Comparison of ENCODE assay signal across 8 mouse cellular contexts in the genomic region with DNA sequence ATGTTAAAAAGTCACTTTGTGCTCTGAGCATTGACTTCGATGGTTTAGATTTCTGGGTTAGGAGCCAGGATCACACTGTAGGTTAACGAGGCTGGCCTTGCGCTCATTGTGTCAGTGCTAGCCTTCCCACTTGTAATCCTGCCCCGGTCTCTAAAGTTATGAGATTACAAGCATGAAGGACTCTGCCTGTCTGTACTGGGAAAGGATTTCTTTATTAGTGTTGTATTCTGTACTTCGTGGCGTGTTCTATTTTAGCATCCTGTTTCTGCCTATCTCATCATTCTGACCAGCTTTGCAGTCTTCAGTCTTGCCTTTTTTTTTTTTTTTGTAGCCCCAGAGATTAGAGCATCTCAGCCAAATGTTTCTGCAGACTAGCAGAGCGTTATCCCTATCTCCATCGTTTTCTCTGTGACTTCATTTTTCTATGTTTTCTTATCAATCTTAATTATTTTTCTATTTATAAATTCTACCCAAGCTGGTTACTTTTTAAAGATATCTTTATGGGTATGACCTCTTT. TPM values are rescaled to one million over a fixed set of nuclear protein-coding genes. Genes with fewer than 3 reads are reported as not detected.
DNase-seq lines count a peak whose midpoint lies in the region; ATAC-seq and TF ChIP-seq lines count a peak whose summit lies in the region.

No protein-coding gene starts in this region.

- no peak for TF ChIP-seq CTCF in testis, adult 2 months (IDR thresholded peaks at IDR 0.05; ENCODE audit: control insufficient read depth, insufficient read depth, insufficient replicate concordance, low read depth, low read length)

- no peaks in the 10 kb centered on the region; the same call in 1 of the 2 replicates for H3K36me3 ChIP-seq in testis, adult 2 months (ENCODE audit: control insufficient read depth, insufficient read depth, low read length)
- H3K36me3 ChIP-seq in limb, embryonic 15.5 days: peaks cover 1% of the 10 kb centered on the region

- no peaks in the 10 kb centered on the region; the same call in 1 of the 2 replicates for H3K4me1 ChIP-seq in testis, adult 2 months (ENCODE audit: control insufficient read depth, insufficient read depth, low read length)
- peaks cover 27% of the 10 kb centered on the region for H3K4me1 ChIP-seq in limb, embryonic 15.5 days

- H3K27me3 ChIP-seq in testis, adult 2 months (ENCODE audit: control insufficient read depth, insufficient read depth, low read length): no peaks in the 10 kb centered on the region
- H3K27me3 ChIP-seq in limb, embryonic 15.5 days: no peaks in the 10 kb centered on the region

- H3K27ac ChIP-seq in testis, adult 2 months (ENCODE audit: control insufficient read depth, insufficient read depth, low read depth, low read length): peak overlapping the region; percentile 67
- H3K27ac ChIP-seq in limb, embryonic 15.5 days: peak overlapping the region; percentile 74; the same call in 1 of the 2 replicates

- TF ChIP-seq POLR2A in testis, adult 2 months (IDR thresholded peaks at IDR 0.05; ENCODE audit: control insufficient read depth, low read depth, low read length): no peak

- ATAC-seq in limb, embryonic 15.5 days (ENCODE audit: insufficient number of reproducible peaks, low FRiP score, low TSS enrichment, low read depth): no peak

- H3K9me3 ChIP-seq in limb, embryonic 15.5 days: no peaks in the 10 kb centered on the region

- WGBS in limb, embryonic 15.5 days: 16% methylated on average over 8 of the region's 8 CpGs

- peak; percentile 19 for DNase-seq in embryo, embryonic 10 days (ENCODE audit: low spot score)
- DNase-seq in embryo, embryonic 9.5 days (ENCODE audit: extremely low spot score): no peak
- no peak for DNase-seq in testis, postnatal 14 days (ENCODE audit: low spot score)
- DNase-seq in frontal cortex, postnatal 36 days (ENCODE audit: low spot score in 2 of 2): no peak
- DNase-seq in right cerebral cortex, postnatal 25 days: no peak
- DNase-seq in layer of hippocampus, postnatal 36 days: no peak

- peak overlapping the region; percentile 100 for H3K4me3 ChIP-seq in testis, adult 2 months (ENCODE audit: control insufficient read depth, low read depth, low read length)
- H3K4me3 ChIP-seq in limb, embryonic 15.5 days: peak overlapping the region; percentile 96

- H3K9ac ChIP-seq in limb, embryonic 15.5 days: peak overlapping the region; percentile 92

- peak overlapping the region; percentile 67 for H3K4me2 ChIP-seq in limb, embryonic 15.5 days

RNA-seq across cellular contexts. Expression of a gene that starts 0.8 kb away (rescaled TPM):
- 4.9 and 5.4 TPM in 2 replicates for polyA plus RNA-seq in testis, adult 2 months (2012; rRNA removed)
- 130 and 132 TPM in 2 replicates for polyA plus RNA-seq in limb, embryonic 15.5 days (2015; fragmentation: Nextera tagmentation; extraction: Ambion mirVana)
- total RNA-seq in layer of hippocampus, postnatal 36 days (2021): 10 to 100 TPM; 29.5 to 33.8 TPM

RNA-seq across cellular contexts. Expression of a gene that starts 0.9 kb away (rescaled TPM):
- polyA plus RNA-seq in testis, adult 2 months (2012; rRNA removed): 29.7 and 36.9 TPM in 2 replicates
- 25.8 and 26.5 TPM in 2 replicates for polyA plus RNA-seq in limb, embryonic 15.5 days (2015; fragmentation: Nextera tagmentation; extraction: Ambion mirVana)
- 10 to 100 TPM; 26.1 to 29.3 TPM for total RNA-seq in layer of hippocampus, postnatal 36 days (2021)

RNA-seq across cellular contexts. Expression of a gene that starts 25.4 kb away (rescaled TPM):
- 0.36 and 0.83 TPM in 2 replicates for polyA plus RNA-seq in testis, adult 2 months (2012; rRNA removed)
- 0.65 and 0.76 TPM in 2 replicates for polyA plus RNA-seq in limb, embryonic 15.5 days (2015; fragmentation: Nextera tagmentation; extraction: Ambion mirVana)
- total RNA-seq in layer of hippocampus, postnatal 36 days (2021): 1 to 10 TPM; 1.7 to 2.1 TPM

RNA-seq across cellular contexts. Expression of a gene that starts 42.4 kb away (rescaled TPM):
- polyA plus RNA-seq in testis, adult 2 months (2012; rRNA removed): 5.8 and 6.3 TPM in 2 replicates
- 15.8 and 16.7 TPM in 2 replicates for polyA plus RNA-seq in limb, embryonic 15.5 days (2015; fragmentation: Nextera tagmentation; extraction: Ambion mirVana)
- total RNA-seq in layer of hippocampus, postnatal 36 days (2021): 10 to 100 TPM; 13.6 to 13.8 TPM

Comparison
In these comparisons a context has a peak if more than half of its experiments do, and no peak if none do; other contexts are left out.
1. RNA of a gene that starts 0.8 kb away (polyA plus RNA-seq): 130 to 132 TPM in limb, embryonic 15.5 days; 4.9 to 5.4 TPM in testis, adult 2 months; every median in the first group is over 10 times any median in the second.